Mouse (Mus musculus): Measurements from ENCODE around the gene Flnb.

DNA sequence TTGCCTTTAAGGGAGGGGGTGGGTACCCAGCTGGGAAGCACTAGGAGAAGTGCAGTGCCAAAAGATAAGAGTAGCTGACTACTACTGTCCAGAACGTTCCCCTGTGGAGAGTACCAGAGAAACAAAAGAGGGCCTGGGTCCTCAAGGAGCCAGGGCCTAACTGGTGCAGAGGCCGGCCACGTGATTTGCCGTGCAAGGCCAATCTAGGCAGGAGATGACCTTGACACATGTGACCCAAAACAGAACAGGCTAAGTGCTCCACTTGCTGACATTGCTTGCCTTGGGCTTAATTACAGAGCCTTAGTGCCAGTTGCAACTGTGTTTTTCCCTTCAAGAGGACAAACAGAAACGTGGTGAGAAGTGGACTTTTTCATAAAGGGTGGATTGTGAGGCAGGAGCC, 123.7 kb downstream of the Flnb start:
- no peak for TF ChIP-seq CTCF (IDR thresholded peaks at IDR 0.05; ENCODE audit: low read depth, low read length)
- no peak for TF ChIP-seq POLR2A (IDR thresholded peaks at IDR 0.05; ENCODE audit: borderline replicate concordance, low read depth, low read length)

All from bone marrow macrophage, adult 2 months (primary cell).